Mouse (Mus musculus) kidney, adult 9 months (tissue): ENCODE data around the gene Mettl7a2.
"Not testable (repeated sequence)": the region's sequence is repeated elsewhere in the genome, so short reads cannot be mapped to it uniquely, and the experiment has no call there.

Source experiments
- DNase-seq: peaks from one replicate; pipeline ENCODE4 v3.0.0; 2022

The Mettl7a2 gene

GRCm38 (mm10) chr15:100341314-100341980 is 11.6 kb upstream of the Mettl7a2 start:
- peak; percentile 46 for DNase-seq

- DNase-seq: no peak
These were observed 7.5 kb upstream of the Mettl7a2 start for GRCm38 (mm10) chr15:100345484-100345883.

GRCm38 (mm10) chr15:100346761-100347160 is 6.2 kb upstream of the Mettl7a2 start:
- DNase-seq: peak; percentile 79

- peak; percentile 93 for DNase-seq
These were observed 3.5 kb upstream of the Mettl7a2 start for GRCm38 (mm10) chr15:100349496-100349895.

GRCm38 (mm10) chr15:100351501-100352060 is 1.4 kb upstream of the Mettl7a2 start:
- DNase-seq: no peak

GRCm38 (mm10) chr15:100353399-100353798 is 399 bp downstream of the Mettl7a2 start:
- not testable (repeated sequence) for DNase-seq

GRCm38 (mm10) chr15:100355876-100356275 is 2.9 kb downstream of the Mettl7a2 start:
- no peak for DNase-seq

- DNase-seq: no peak
These were observed 11.2 kb downstream of the Mettl7a2 start, which contains the start of gene Higd1c for GRCm38 (mm10) chr15:100364242-100364641. Gene Higd1c, plus strand, starts transcription at chr15:100364542.

GRCm38 (mm10) chr15:100365967-100366366 is 13.0 kb downstream of the Mettl7a2 start:
- not testable (repeated sequence) for DNase-seq

GRCm38 (mm10) chr15:100367119-100367518 is 14.1 kb downstream of the Mettl7a2 start:
- no peak for DNase-seq

GRCm38 (mm10) chr15:100375066-100375465 is 22.1 kb downstream of the Mettl7a2 start:
- peak; percentile 85 for DNase-seq

GRCm38 (mm10) chr15:100377847-100378505 is 25.0 kb downstream of the Mettl7a2 start:
- DNase-seq: not testable (repeated sequence)

- no peak for DNase-seq
These were observed 26.7 kb downstream of the Mettl7a2 start for GRCm38 (mm10) chr15:100379658-100380057.

GRCm38 (mm10) chr15:100380104-100380503 is 27.1 kb downstream of the Mettl7a2 start:
- no peak for DNase-seq

GRCm38 (mm10) chr15:100385705-100386104 is 32.7 kb downstream of the Mettl7a2 start:
- no peak for DNase-seq

- DNase-seq: no peak
These were observed 34.7 kb downstream of the Mettl7a2 start for GRCm38 (mm10) chr15:100387544-100388223.

- no peak for DNase-seq
These were observed 35.3 kb downstream of the Mettl7a2 start for GRCm38 (mm10) chr15:100388224-100388835.

GRCm38 (mm10) chr15:100388886-100389285 is 35.9 kb downstream of the Mettl7a2 start:
- peak; percentile 44 for DNase-seq

- no peak for DNase-seq
These were observed 38.1 kb downstream of the Mettl7a2 start for GRCm38 (mm10) chr15:100391066-100391465.

GRCm38 (mm10) chr15:100391599-100391998 is 38.6 kb downstream of the Mettl7a2 start:
- DNase-seq: no peak

- DNase-seq: no peak
These were observed 40.0 kb downstream of the Mettl7a2 start for GRCm38 (mm10) chr15:100393016-100393415.

GRCm38 (mm10) chr15:100395561-100395960 is 42.6 kb downstream of the Mettl7a2 start:
- no peak for DNase-seq
